Mouse (Mus musculus) heart, adult 2 months (tissue): Measurements from ENCODE around the gene Shmt1.

Experiments
- CTCF ChIP-seq: fragments of 200-600 bp; IDR thresholded peaks from 2 replicates; pipeline ENCODE4 v1.8.1; 2022; ENCODE audit warnings: antibody characterized with exemption, mild to moderate bottlenecking, moderate library complexity
- EP300 ChIP-seq: fragments of 200-500 bp; IDR thresholded peaks from 2 replicates; pipeline ENCODE4 v1.6.1; 2011; ENCODE audit warnings: low read depth, low read length, control low read depth; ENCODE audit not compliant: insufficient read depth
- POLR2A ChIP-seq: fragments of 200-500 bp; IDR thresholded peaks from 2 replicates; pipeline ENCODE4 v1.6.1; 2011; ENCODE audit warnings: mild to moderate bottlenecking, low read depth, low read length, control low read depth; ENCODE audit not compliant: insufficient read depth

DNA sequence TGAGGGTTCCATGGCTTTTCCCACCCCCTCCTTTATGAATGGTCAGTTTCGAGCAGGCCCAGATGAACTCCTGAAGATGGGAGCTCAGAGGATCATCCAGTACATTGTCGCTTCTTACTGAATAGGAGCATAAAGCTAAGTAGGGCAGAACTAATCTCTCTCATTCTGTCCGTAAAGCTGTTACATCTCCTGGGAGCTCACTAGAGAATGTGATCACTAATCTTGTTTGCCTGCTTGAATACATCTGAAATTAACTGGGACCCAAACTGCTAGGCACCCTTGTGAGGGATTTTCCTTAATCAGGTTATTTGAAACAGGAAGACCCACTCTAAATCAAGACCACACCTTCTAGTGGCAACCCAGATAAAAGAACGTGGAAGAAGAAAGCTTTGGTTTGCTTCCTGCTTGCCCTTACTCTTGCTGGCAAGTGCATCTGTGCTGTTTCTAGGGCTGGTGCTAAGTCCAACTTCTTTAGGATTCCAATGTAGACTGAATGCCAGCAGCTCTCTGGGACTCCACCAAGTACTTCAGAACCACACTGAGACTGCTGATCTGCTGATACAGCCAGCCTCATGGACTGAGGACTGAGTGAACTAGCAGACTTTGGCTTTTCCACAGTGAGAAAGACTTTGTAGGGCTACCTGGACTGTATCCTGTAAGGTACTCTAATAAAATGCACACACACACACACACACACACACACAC, 15.9 kb upstream of the Shmt1 start:
- TF ChIP-seq POLR2A (no peak), CTCF (no peak), EP300 (no peak)
